Mouse (Mus musculus): Measurements from ENCODE around the gene Coa6. TPM values are rescaled to one million over a fixed set of nuclear protein-coding genes. Genes with fewer than 3 reads are reported as not detected.

Gene Coa6
- polyA plus RNA-seq, 1 experiment from 2014 or later: 53.7 TPM

GRCm38 (mm10) chr8:126420834-126421233, 1.5 kb upstream of the Coa6 start:
- 81% methylated on average over 3 of the region's 3 CpGs for WGBS
- Histone ChIP-seq H3K9ac (no peak overlapping the region), H3K4me3 (replicated peaks) (no peak overlapping the region), H3K27me3 (no peaks in the 10 kb centered on the region), H3K9me3 (replicated peaks) (no peaks in the 10 kb centered on the region), H3K27ac (no peak overlapping the region), H3K4me2 (no peak overlapping the region), H3K4me1 (peaks cover 12% of the 10 kb centered on the region), H3K36me3 (peaks cover 13% of the 10 kb centered on the region)
- no peak for ATAC-seq (replicated peaks; ENCODE audit: low FRiP score)

GRCm38 (mm10) chr8:126422920-126423300, 595 bp downstream of the Coa6 start:
- H3K27ac ChIP-seq: peak overlapping the region; percentile 85
- peak; percentile 61 for ATAC-seq (replicated peaks; ENCODE audit: low FRiP score)
- H3K9ac ChIP-seq: peak overlapping the region; percentile 90
- no peaks in the 10 kb centered on the region for H3K9me3 ChIP-seq (replicated peaks)
- H3K27me3 ChIP-seq: no peaks in the 10 kb centered on the region
- H3K4me2 ChIP-seq: peak overlapping the region; percentile 78
- 6% methylated on average over 9 of the region's 9 CpGs for WGBS
- H3K4me3 ChIP-seq (replicated peaks): peak overlapping the region; percentile 90
- peaks cover 34% of the 10 kb centered on the region for H3K36me3 ChIP-seq
- peaks cover 12% of the 10 kb centered on the region for H3K4me1 ChIP-seq

GRCm38 (mm10) chr8:126424163-126424562, 1.8 kb downstream of the Coa6 start:
- Histone ChIP-seq H3K27me3 (no peaks in the 10 kb centered on the region), H3K4me3 (replicated peaks) (no peak overlapping the region), H3K9me3 (replicated peaks) (no peaks in the 10 kb centered on the region), H3K4me1 (peaks cover 12% of the 10 kb centered on the region), H3K27ac (no peak overlapping the region), H3K9ac (no peak overlapping the region), H3K4me2 (no peak overlapping the region), H3K36me3 (peaks cover 46% of the 10 kb centered on the region)
- 83% methylated on average over 4 of the region's 4 CpGs for WGBS
- no peak for ATAC-seq (replicated peaks; ENCODE audit: low FRiP score)

GRCm38 (mm10) chr8:126424946-126425345, 2.6 kb downstream of the Coa6 start:
- Histone ChIP-seq H3K36me3 (peaks cover 54% of the 10 kb centered on the region), H3K27me3 (no peaks in the 10 kb centered on the region), H3K9ac (no peak overlapping the region), H3K9me3 (replicated peaks) (no peaks in the 10 kb centered on the region), H3K27ac (no peak overlapping the region), H3K4me1 (peaks cover 12% of the 10 kb centered on the region), H3K4me3 (replicated peaks) (no peak overlapping the region), H3K4me2 (no peak overlapping the region)
- ATAC-seq (replicated peaks; ENCODE audit: low FRiP score): no peak
- WGBS: 83% methylated on average over 1 of the region's 1 CpGs

GRCm38 (mm10) chr8:126429635-126430034, 7.3 kb downstream of the Coa6 start:
- WGBS: 94% methylated on average over 5 of the region's 5 CpGs
- H3K4me3 ChIP-seq (replicated peaks): no peak overlapping the region

GRCm38 (mm10) chr8:126433827-126434226, 11.5 kb downstream of the Coa6 start:
- peaks cover 92% of the 10 kb centered on the region for H3K36me3 ChIP-seq
- H3K9me3 ChIP-seq (replicated peaks): no peaks in the 10 kb centered on the region
- H3K4me1 ChIP-seq: no peaks in the 10 kb centered on the region
- H3K9ac ChIP-seq: no peak overlapping the region
- H3K27me3 ChIP-seq: no peaks in the 10 kb centered on the region
- no peak overlapping the region for H3K4me3 ChIP-seq (replicated peaks)
- no peak overlapping the region for H3K27ac ChIP-seq
- ATAC-seq (replicated peaks; ENCODE audit: low FRiP score): no peak
- 83% methylated on average over 7 of the region's 7 CpGs for WGBS
- no peak overlapping the region for H3K4me2 ChIP-seq

More at GRCm38 (mm10) chr8:126429635-126430034, 7.3 kb downstream of the Coa6 start:
- Histone ChIP-seq H3K4me2 (no peak overlapping the region), H3K36me3 (peaks cover 92% of the 10 kb centered on the region), H3K4me1 (no peaks in the 10 kb centered on the region), H3K27me3 (no peaks in the 10 kb centered on the region), H3K9me3 (replicated peaks) (no peaks in the 10 kb centered on the region), H3K9ac (no peak overlapping the region), H3K27ac (no peak overlapping the region)
- no peak for ATAC-seq (replicated peaks; ENCODE audit: low FRiP score)

- Histone ChIP-seq H3K9ac (no peak overlapping the region), H3K27me3 (no peaks in the 10 kb centered on the region), H3K36me3 (peaks cover 82% of the 10 kb centered on the region), H3K9me3 (replicated peaks) (no peaks in the 10 kb centered on the region), H3K4me1 (no peaks in the 10 kb centered on the region), H3K27ac (no peak overlapping the region), H3K4me2 (no peak overlapping the region), H3K4me3 (replicated peaks) (no peak overlapping the region)
- ATAC-seq (replicated peaks; ENCODE audit: low FRiP score): no peak
- WGBS: 69% methylated on average over 2 of the region's 2 CpGs
Measured at GRCm38 (mm10) chr8:126438937-126439336, 16.6 kb downstream of the Coa6 start.

- WGBS: 88% methylated on average over 8 of the region's 8 CpGs
- H3K4me2 ChIP-seq: no peak overlapping the region
- H3K9me3 ChIP-seq (replicated peaks): no peaks in the 10 kb centered on the region
- H3K4me1 ChIP-seq: no peaks in the 10 kb centered on the region
- H3K9ac ChIP-seq: no peak overlapping the region
- ATAC-seq (replicated peaks; ENCODE audit: low FRiP score): no peak
- peaks cover 95% of the 10 kb centered on the region for H3K36me3 ChIP-seq
- H3K4me3 ChIP-seq (replicated peaks): no peak overlapping the region
- no peaks in the 10 kb centered on the region for H3K27me3 ChIP-seq
- H3K27ac ChIP-seq: no peak overlapping the region
Measured at GRCm38 (mm10) chr8:126451158-126451557, 28.8 kb downstream of the Coa6 start.

- H3K4me2 ChIP-seq: no peak overlapping the region
- H3K36me3 ChIP-seq: peaks cover 91% of the 10 kb centered on the region
- no peak for ATAC-seq (replicated peaks; ENCODE audit: low FRiP score)
- no peak overlapping the region for H3K9ac ChIP-seq
- no peaks in the 10 kb centered on the region for H3K4me1 ChIP-seq
- no peak overlapping the region for H3K27ac ChIP-seq
- H3K4me3 ChIP-seq (replicated peaks): no peak overlapping the region
- no peaks in the 10 kb centered on the region for H3K9me3 ChIP-seq (replicated peaks)
- WGBS: 89% methylated on average over 7 of the region's 7 CpGs
- H3K27me3 ChIP-seq: no peaks in the 10 kb centered on the region
Measured at GRCm38 (mm10) chr8:126455383-126455782, 33.1 kb downstream of the Coa6 start.

GRCm38 (mm10) chr8:126460274-126460673, 38.0 kb downstream of the Coa6 start:
- Histone ChIP-seq H3K27ac (no peak overlapping the region), H3K4me2 (no peak overlapping the region), H3K4me3 (replicated peaks) (no peak overlapping the region), H3K36me3 (peaks cover 78% of the 10 kb centered on the region), H3K9ac (no peak overlapping the region), H3K4me1 (no peaks in the 10 kb centered on the region), H3K27me3 (no peaks in the 10 kb centered on the region), H3K9me3 (replicated peaks) (no peaks in the 10 kb centered on the region)
- ATAC-seq (replicated peaks; ENCODE audit: low FRiP score): no peak
- WGBS: 57% methylated on average over 3 of the region's 3 CpGs

- ATAC-seq (replicated peaks; ENCODE audit: low FRiP score): no peak
- Histone ChIP-seq H3K27me3 (no peaks in the 10 kb centered on the region), H3K4me1 (no peaks in the 10 kb centered on the region), H3K4me3 (replicated peaks) (no peak overlapping the region), H3K9ac (no peak overlapping the region), H3K9me3 (replicated peaks) (no peaks in the 10 kb centered on the region), H3K36me3 (peaks cover 70% of the 10 kb centered on the region), H3K4me2 (no peak overlapping the region), H3K27ac (no peak overlapping the region)
- WGBS: 60% methylated on average over 7 of the region's 7 CpGs
Measured at GRCm38 (mm10) chr8:126461735-126462134, 39.4 kb downstream of the Coa6 start.

- H3K27ac ChIP-seq: no peak overlapping the region
- H3K4me3 ChIP-seq (replicated peaks): no peak overlapping the region
- WGBS: 74% methylated on average over 7 of the region's 7 CpGs
- H3K4me1 ChIP-seq: no peaks in the 10 kb centered on the region
- H3K4me2 ChIP-seq: no peak overlapping the region
- H3K9ac ChIP-seq: no peak overlapping the region
- peaks cover 76% of the 10 kb centered on the region for H3K36me3 ChIP-seq
- ATAC-seq (replicated peaks; ENCODE audit: low FRiP score): no peak
- no peaks in the 10 kb centered on the region for H3K9me3 ChIP-seq (replicated peaks)
- H3K27me3 ChIP-seq: no peaks in the 10 kb centered on the region
Measured at GRCm38 (mm10) chr8:126464071-126464470, 41.8 kb downstream of the Coa6 start.

- Histone ChIP-seq H3K36me3 (peaks cover 24% of the 10 kb centered on the region), H3K27ac (peak overlapping the region; percentile 89), H3K4me3 (replicated peaks) (peak overlapping the region; percentile 89), H3K9me3 (replicated peaks) (no peaks in the 10 kb centered on the region), H3K4me2 (peak overlapping the region; percentile 84), H3K9ac (peak overlapping the region; percentile 79), H3K27me3 (peaks cover 6% of the 10 kb centered on the region; the same call in 1 of the 2 replicates), H3K4me1 (peaks cover 24% of the 10 kb centered on the region)
- 0 out of 2 replicates have a peak, but pooled peaks have one; percentile 17 for ATAC-seq (replicated peaks; ENCODE audit: low FRiP score)
- WGBS: 11% methylated on average over 16 of the region's 16 CpGs
Measured at GRCm38 (mm10) chr8:126473802-126474298, 51.5 kb downstream of the Coa6 start.

All from kidney, embryonic 15.5 days (tissue).